8 mouse cellular contexts compared by ENCODE assay signal in genomic region chr1:182506229-182506986, GRCm38 (mm10). TPM values are rescaled to one million over a fixed set of nuclear protein-coding genes. Genes with fewer than 3 reads are reported as not detected.
A peak's percentile ranks its signal among the peaks of the same experiment; 100 is the strongest.
DNase-seq lines count a peak whose midpoint lies in the region; ATAC-seq lines count a peak whose summit lies in the region.

No protein-coding gene starts in this region.

- ATAC-seq in hindbrain, embryonic 16.5 days = no peak
- no peak for ATAC-seq in hindbrain, embryonic 13.5 days (ENCODE audit: low FRiP score)
- ATAC-seq in megakaryocyte progenitor cell, adult 5-6 weeks (replicated peaks; ENCODE audit: poor library complexity) = peak; percentile 55

- no peak overlapping the region for H3K9ac ChIP-seq in hindbrain, embryonic 16.5 days (ENCODE audit: low read depth, low read length)
- no peak overlapping the region for H3K9ac ChIP-seq in hindbrain, embryonic 13.5 days

- 71% methylated on average over 7 of the region's 7 CpGs for WGBS in hindbrain, embryonic 16.5 days
- 64% methylated on average over 7 of the region's 7 CpGs for WGBS in hindbrain, embryonic 13.5 days

- H3K4me3 ChIP-seq in hindbrain, embryonic 16.5 days (ENCODE audit: low read length) = no peak overlapping the region
- H3K4me3 ChIP-seq in hindbrain, embryonic 13.5 days = no peak overlapping the region

- no peaks in the 10 kb centered on the region for H3K27me3 ChIP-seq in hindbrain, embryonic 16.5 days (replicated peaks; ENCODE audit: control insufficient read depth, insufficient read depth, low read length)
- H3K27me3 ChIP-seq in hindbrain, embryonic 13.5 days = no peaks in the 10 kb centered on the region

- H3K9me3 ChIP-seq in hindbrain, embryonic 16.5 days (ENCODE audit: control insufficient read depth, low read length) = no peaks in the 10 kb centered on the region
- no peaks in the 10 kb centered on the region for H3K9me3 ChIP-seq in hindbrain, embryonic 13.5 days

- H3K4me1 ChIP-seq in hindbrain, embryonic 16.5 days (ENCODE audit: control insufficient read depth, insufficient read depth, low read depth, low read length) = peaks cover 8% of the 10 kb centered on the region
- H3K4me1 ChIP-seq in hindbrain, embryonic 13.5 days (replicated peaks) = peaks cover 18% of the 10 kb centered on the region

- DNase-seq in adipocyte (ENCODE audit: low spot score) = peak; percentile 80
- DNase-seq in heart, adult 8-10 months (ENCODE audit: low spot score) = peak; percentile 86
- peak; percentile 81 for DNase-seq in kidney, postnatal 10 days
- DNase-seq in cerebellum, postnatal 36 days = no peak
- DNase-seq in left cerebral cortex, adult 8-10 months (ENCODE audit: low spot score in 2 of 2) = no peak

- peaks cover 12% of the 10 kb centered on the region for H3K36me3 ChIP-seq in hindbrain, embryonic 16.5 days (ENCODE audit: control insufficient read depth, insufficient read depth, low read length)
- H3K36me3 ChIP-seq in hindbrain, embryonic 13.5 days = peaks cover 45% of the 10 kb centered on the region

- H3K27ac ChIP-seq in hindbrain, embryonic 16.5 days (ENCODE audit: low read depth, low read length) = 0 out of 2 replicates have a peak overlapping the region, but pooled peaks have one; percentile 10
- H3K27ac ChIP-seq in hindbrain, embryonic 13.5 days = no peak overlapping the region; the same call in 1 of the 2 replicates

- H3K4me2 ChIP-seq in hindbrain, embryonic 16.5 days (ENCODE audit: low read length) = no peak overlapping the region
- no peak overlapping the region for H3K4me2 ChIP-seq in hindbrain, embryonic 13.5 days

RNA-seq across cellular contexts. Expression of gene Capn2, which starts 11.0 kb away (rescaled TPM):
- 93.9 and 102 TPM in 2 replicates for polyA plus RNA-seq in hindbrain, embryonic 16.5 days (2015; fragmentation: Nextera tagmentation; extraction: Ambion mirVana)
- polyA plus RNA-seq in hindbrain, embryonic 13.5 days (2015; fragmentation: Nextera tagmentation; extraction: Ambion mirVana) = 85.0 and 85.8 TPM in 2 replicates
- total RNA-seq in heart, adult 8-10 months (2022) = 10 to 100 TPM; 53.7 to 72.8 (median 63.5) TPM
- total RNA-seq in megakaryocyte progenitor cell, adult 5-6 weeks (2015) = 4.1 and 9.7 TPM in 2 replicates
- total RNA-seq in megakaryocyte progenitor cell, adult 5-6 weeks (2017) = 8.7 and 10.5 TPM in 2 replicates
- total RNA-seq in left cerebral cortex, adult 8-10 months (2022) = 10 to 100 TPM; 66.6 to 73.1 (median 71.6) TPM

RNA-seq across cellular contexts. Expression of gene Capn8, which starts 58.4 kb away (rescaled TPM):
- 0.09 TPM in 1 of 2 replicates, not detected in the other for polyA plus RNA-seq in hindbrain, embryonic 16.5 days (2015; fragmentation: Nextera tagmentation; extraction: Ambion mirVana)
- polyA plus RNA-seq in hindbrain, embryonic 13.5 days (2015; fragmentation: Nextera tagmentation; extraction: Ambion mirVana) = 0.10 TPM in 2 replicates
- total RNA-seq in heart, adult 8-10 months (2022) = not detected
- total RNA-seq in megakaryocyte progenitor cell, adult 5-6 weeks (2015) = not detected in 2 replicates
- total RNA-seq in megakaryocyte progenitor cell, adult 5-6 weeks (2017) = not detected in 2 replicates
- total RNA-seq in left cerebral cortex, adult 8-10 months (2022) = under 1 TPM in 1 of 4 experiments, not detected in 3; 0.18 TPM

Comparison
In these comparisons a context has a peak if more than half of its experiments do, and no peak if none do; other contexts are left out.
1. DNase-seq: peak in adipocyte (single experiment), heart, adult 8-10 months (single experiment) and kidney, postnatal 10 days (single experiment); none in cerebellum, postnatal 36 days (0 of 2) and left cerebral cortex, adult 8-10 months (0 of 2).
2. RNA of gene Capn2, which starts 11.0 kb away (total RNA-seq): 66.6 to 73.1 TPM in left cerebral cortex, adult 8-10 months and 53.7 to 72.8 TPM in heart, adult 8-10 months; 4.1 to 10.5 TPM in megakaryocyte progenitor cell, adult 5-6 weeks; every median in the first group is over 4 times any median in the second.